Mouse (Mus musculus) bone marrow, adult 2 months (tissue): ENCODE data around the gene Gm28043. TPM values are rescaled to one million over a fixed set of nuclear protein-coding genes. Genes with fewer than 3 reads are reported as not detected.

Experiments used
- H3K27ac ChIP-seq: fragments of 200-500 bp; 2 replicates; pipeline ENCODE4 v1.5.1; 2012; ENCODE audit warnings: low read depth, mild to moderate bottlenecking, control low read depth, inconsistent platforms, low read length; ENCODE audit not compliant: control insufficient read depth, poor library complexity, insufficient read depth
- H3K4me1 ChIP-seq: fragments of 200-500 bp; 2 replicates; pipeline ENCODE4 v1.6.1; 2011; ENCODE audit warnings: low read length; ENCODE audit not compliant: control insufficient read depth, insufficient read depth
- H3K4me3 ChIP-seq: fragments of 200-500 bp; replicated peaks from 2 replicates; pipeline ENCODE3; 2011; ENCODE audit warnings: mild to moderate bottlenecking, low read depth, low read length, control low read depth; ENCODE audit not compliant: control insufficient read depth
- CTCF ChIP-seq: fragments of 200-500 bp; IDR thresholded peaks from 2 replicates; pipeline ENCODE4 v1.5.1; 2011; ENCODE audit warnings: low read length, control low read depth; ENCODE audit not compliant: control insufficient read depth, insufficient read depth
- POLR2A ChIP-seq: fragments of 200-500 bp; IDR thresholded peaks from 2 replicates; pipeline ENCODE4 v1.6.1; 2011; ENCODE audit warnings: low read depth, mild to moderate bottlenecking, control low read depth, low read length, borderline replicate concordance; ENCODE audit not compliant: control insufficient read depth
- WGBS: fragments of 180-500 bp; shearing (Covaris S2); methylation state at CpG from one replicate; pipeline ENCODE4 v1.1.7; 2018; 5-methylcytosine and 5-hydroxymethylcytosine counted together
- polyA plus RNA-seq: library from polyadenylated mRNA; stranded (reverse); fragments of >200 nt; gene quantifications from 2 replicates; pipeline ENCODE4 v1.2.4, GENCODE M21; 2011; ENCODE audit warnings: low replicate concordance; ENCODE audit not compliant: missing spikeins, insufficient read depth, insufficient read length

Gene Gm28043
- polyA plus RNA-seq, 1 experiment, result 6.4 TPM

DNA sequence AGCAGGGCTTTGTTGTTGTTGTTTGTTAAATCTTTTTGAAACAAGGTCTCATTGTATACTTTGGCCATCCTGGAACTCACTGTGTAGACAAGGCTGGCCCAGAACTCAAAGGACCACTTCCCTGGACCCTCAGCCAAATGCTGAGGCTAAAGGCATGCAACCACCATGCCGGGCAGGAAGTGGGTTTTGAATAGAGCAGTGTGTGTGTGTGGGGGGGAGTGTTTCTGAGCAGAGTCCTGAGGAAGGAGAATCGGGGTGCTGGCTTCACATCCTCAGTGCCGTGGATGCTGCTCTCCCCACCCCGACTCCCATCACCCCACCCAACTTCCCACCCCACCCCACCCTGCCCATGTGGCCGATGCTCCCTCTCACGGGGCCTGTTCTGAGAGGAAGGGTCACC lies 29.2 kb upstream of the Gm28043 start:
- TF ChIP-seq CTCF (no peak), POLR2A (no peak)
- Histone ChIP-seq H3K27ac (no peak overlapping the region), H3K4me3 (no peak overlapping the region), H3K4me1 (no peaks in the 10 kb centered on the region)
- 8% methylated on average over 6 of the region's 6 CpGs for WGBS

- Histone ChIP-seq H3K4me1 (no peaks in the 10 kb centered on the region), H3K27ac (no peak overlapping the region), H3K4me3 (no peak overlapping the region)
- 92% methylated on average over 9 of the region's 9 CpGs for WGBS
- no peak for TF ChIP-seq CTCF
- TF ChIP-seq POLR2A, result no peak
Observed at GRCm38 (mm10) chr17:29586921-29587320, 27.8 kb upstream of the Gm28043 start.

DNA sequence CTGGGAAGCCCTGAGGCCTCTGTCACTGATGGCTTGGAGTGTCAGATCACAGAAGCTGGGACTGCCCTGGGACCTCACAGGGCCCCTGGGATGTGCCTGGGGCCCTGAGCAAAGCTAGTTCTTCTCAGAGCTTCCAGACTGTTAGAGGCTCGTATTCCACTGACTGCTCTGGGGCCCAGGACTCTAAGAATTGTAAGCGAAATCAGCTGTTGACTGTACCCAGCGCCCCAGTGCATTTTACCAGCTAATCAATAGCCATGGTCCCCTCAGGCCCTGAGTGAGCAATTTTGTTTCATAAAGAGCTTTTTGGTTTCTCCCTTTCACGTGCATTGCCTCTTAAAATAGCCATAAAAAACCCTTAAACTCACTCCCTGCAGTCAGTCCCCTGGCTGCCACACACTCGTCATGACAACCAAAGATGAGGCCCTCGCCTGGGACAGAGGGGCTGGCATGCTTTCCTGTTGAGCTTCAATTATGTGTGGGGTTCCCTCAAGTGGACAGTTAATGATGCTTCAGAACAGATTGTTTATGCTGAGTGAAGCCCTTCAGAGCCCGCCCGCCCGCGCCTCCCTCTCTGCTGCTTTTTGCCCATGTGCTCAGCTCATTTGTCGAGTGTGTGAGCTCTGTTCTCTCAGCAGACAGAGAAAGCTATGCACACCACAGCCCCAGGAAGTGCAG lies 25.3 kb upstream of the Gm28043 start:
- no peak overlapping the region for H3K4me3 ChIP-seq
- 79% methylated on average over 11 of the region's 11 CpGs for WGBS
- no peaks in the 10 kb centered on the region for H3K4me1 ChIP-seq
- TF ChIP-seq POLR2A, result no peak
- no peak for TF ChIP-seq CTCF
- H3K27ac ChIP-seq, result no peak overlapping the region

GRCm38 (mm10) chr17:29595891-29596770 lies 18.5 kb upstream of the Gm28043 start:
- TF ChIP-seq POLR2A (no peak), CTCF (no peak)
- Histone ChIP-seq H3K4me1 (no peaks in the 10 kb centered on the region), H3K4me3 (no peak overlapping the region), H3K27ac (no peak overlapping the region)
- WGBS, result 88% methylated on average over 15 of the region's 15 CpGs

GRCm38 (mm10) chr17:29596771-29597132 lies 17.9 kb upstream of the Gm28043 start:
- no peak overlapping the region for H3K4me3 ChIP-seq
- 89% methylated on average over 13 of the region's 13 CpGs for WGBS

GRCm38 (mm10) chr17:29599051-29599450 lies 15.6 kb upstream of the Gm28043 start:
- TF ChIP-seq POLR2A, result no peak
- TF ChIP-seq CTCF, result no peak
- Histone ChIP-seq H3K4me1 (no peaks in the 10 kb centered on the region), H3K27ac (no peak overlapping the region), H3K4me3 (no peak overlapping the region)
- WGBS, result 94% methylated on average over 14 of the region's 14 CpGs

More at GRCm38 (mm10) chr17:29596771-29597132, 17.9 kb upstream of the Gm28043 start:
- H3K27ac ChIP-seq, result no peak overlapping the region
- H3K4me1 ChIP-seq, result no peaks in the 10 kb centered on the region
- no peak for TF ChIP-seq CTCF
- no peak for TF ChIP-seq POLR2A

DNA sequence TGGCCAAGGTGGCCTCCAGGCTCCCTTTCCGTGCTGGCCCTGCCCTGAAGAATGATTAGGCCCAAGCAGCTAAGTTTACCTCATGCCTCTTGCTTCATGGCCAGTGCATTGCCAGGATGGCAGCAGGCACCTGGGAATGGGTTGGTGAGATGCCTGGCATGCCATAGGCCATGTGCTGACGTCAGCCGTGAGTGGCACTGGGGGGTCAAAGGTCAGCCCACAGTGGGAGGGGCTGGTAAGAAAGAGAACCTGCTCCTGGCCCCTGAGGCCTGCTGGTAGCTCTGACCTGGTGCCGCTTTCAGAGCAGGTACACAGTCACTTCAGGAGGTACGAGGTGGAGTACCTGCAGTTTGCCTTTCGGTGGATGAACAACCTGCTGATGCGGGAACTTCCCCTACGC lies 15.1 kb upstream of the Gm28043 start:
- TF ChIP-seq POLR2A (no peak), CTCF (no peak)
- Histone ChIP-seq H3K4me1 (no peaks in the 10 kb centered on the region), H3K27ac (no peak overlapping the region), H3K4me3 (no peak overlapping the region)
- WGBS, result 90% methylated on average over 8 of the region's 8 CpGs

DNA sequence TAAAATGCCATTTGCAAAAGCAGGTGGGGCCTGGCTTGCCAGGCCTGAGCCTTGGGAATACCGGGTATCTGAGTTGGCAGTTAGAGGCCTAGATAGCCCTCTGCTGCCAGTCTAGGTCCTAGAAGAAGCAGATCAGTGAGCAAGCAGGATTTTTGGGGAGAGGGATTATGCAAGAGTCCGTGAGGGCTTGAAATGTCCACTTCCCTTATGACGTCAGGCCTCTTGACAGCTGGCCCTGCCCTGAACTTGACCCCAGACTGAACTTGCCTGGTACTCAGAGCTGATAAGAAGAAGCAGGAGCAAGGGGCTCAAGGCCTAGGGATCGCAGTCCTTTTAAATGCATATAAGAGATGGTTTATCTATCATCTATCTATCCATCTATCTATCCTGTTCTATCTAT lies 13.3 kb upstream of the Gm28043 start:
- no peak overlapping the region for H3K27ac ChIP-seq
- TF ChIP-seq POLR2A (no peak), CTCF (no peak)
- 49% methylated on average over 4 of the region's 4 CpGs for WGBS
- no peaks in the 10 kb centered on the region for H3K4me1 ChIP-seq
- H3K4me3 ChIP-seq, result no peak overlapping the region
